In genomic region chr1:135510346-135510977, GRCm38 (mm10) we compare ENCODE assay signal across 8 mouse cellular contexts.
DNase-seq lines count a peak whose midpoint lies in the region; ATAC-seq and TF ChIP-seq lines count a peak whose summit lies in the region.

No protein-coding gene starts in this region.

- DNase-seq in spleen, postnatal 36 days (ENCODE audit: low spot score in 2 of 2): peak; percentile 12 to 15
- DNase-seq in spleen, postnatal 4 days (ENCODE audit: low spot score in 2 of 2): no peak
- DNase-seq in embryo, embryonic 11 days: peak; percentile 88
- DNase-seq in kidney, postnatal 0 days (ENCODE audit: low spot score): peak; percentile 83
- peak; percentile 51 for DNase-seq in lung, postnatal 14 days
- peak; percentile 25 for DNase-seq in retina, postnatal 7 days (ENCODE audit: low read depth, low spot score)

- H3K4me3 ChIP-seq in heart, embryonic 14.5 days (ENCODE audit: control insufficient read depth in 1 of 2, insufficient read depth in 1 of 2, low read depth in 1 of 2, low read length in 2 of 2): peak overlapping the region; percentile 59 to 86
- H3K4me3 ChIP-seq in kidney, postnatal 0 days (replicated peaks; ENCODE audit: low read depth, low read length): peak overlapping the region; percentile 43

- H3K27me3 ChIP-seq in heart, embryonic 14.5 days (ENCODE audit: control insufficient read depth, insufficient read depth, low read length): no peaks in the 10 kb centered on the region
- H3K27me3 ChIP-seq in kidney, postnatal 0 days (ENCODE audit: insufficient read depth, low read length): no peaks in the 10 kb centered on the region

- TF ChIP-seq CTCF in kidney, postnatal 0 days (IDR thresholded peaks at IDR 0.05; ENCODE audit: low read depth): no peak

- peaks cover 13% of the 10 kb centered on the region for H3K36me3 ChIP-seq in heart, embryonic 14.5 days (ENCODE audit: control insufficient read depth, insufficient read depth, low read length)
- no peaks in the 10 kb centered on the region for H3K36me3 ChIP-seq in kidney, postnatal 0 days (ENCODE audit: insufficient read depth, low read length)

- H3K9me3 ChIP-seq in heart, embryonic 14.5 days (ENCODE audit: control insufficient read depth, low read length): no peaks in the 10 kb centered on the region
- no peaks in the 10 kb centered on the region for H3K9me3 ChIP-seq in kidney, postnatal 0 days (replicated peaks; ENCODE audit: low read length)

- 3% methylated on average over 30 of the region's 30 CpGs for WGBS in heart, embryonic 14.5 days
- 6% methylated on average over 30 of the region's 30 CpGs for whole genome bisulfite sequencing in kidney, postnatal 0 days

- H3K27ac ChIP-seq in heart, embryonic 14.5 days (replicated peaks in 1 of 2; ENCODE audit: control insufficient read depth in 1 of 2, insufficient read depth in 1 of 2, low read depth in 2 of 2, low read length in 2 of 2): peak overlapping the region; percentile 71 to 75
- H3K27ac ChIP-seq in kidney, postnatal 0 days: no peak overlapping the region

- peak; percentile 44; the same call in 1 of the 2 replicates for ATAC-seq in heart, embryonic 14.5 days (ENCODE audit: insufficient number of reproducible peaks, insufficient read depth, low FRiP score, low read depth)
- no peak; the same call in 1 of the 2 replicates for ATAC-seq in kidney, postnatal 0 days (replicated peaks; ENCODE audit: low FRiP score, low read depth)
- no peak for ATAC-seq in erythroid progenitor cell, adult 5-6 weeks (replicated peaks; ENCODE audit: low FRiP score, poor library complexity, severe bottlenecking)

- H3K4me2 ChIP-seq in heart, embryonic 14.5 days (ENCODE audit: low read length): peak overlapping the region; percentile 77
- H3K4me2 ChIP-seq in kidney, postnatal 0 days (ENCODE audit: low read length): peak overlapping the region; percentile 88

- H3K4me1 ChIP-seq in heart, embryonic 14.5 days (ENCODE audit: control insufficient read depth in 2 of 2, insufficient read depth in 2 of 2, low read length in 2 of 2): peaks cover 43 to 83% of the 10 kb centered on the region in 2 experiments
- peaks cover 19% of the 10 kb centered on the region for H3K4me1 ChIP-seq in kidney, postnatal 0 days (replicated peaks; ENCODE audit: insufficient read depth, low read length)

- H3K9ac ChIP-seq in heart, embryonic 14.5 days (ENCODE audit: low read length): peak overlapping the region; percentile 82
- H3K9ac ChIP-seq in kidney, postnatal 0 days (ENCODE audit: low read depth, low read length): peak overlapping the region; percentile 60

Comparison
In these comparisons a context has a peak if more than half of its experiments do, and no peak if none do; other contexts are left out.
1. DNase-seq: peak in spleen, postnatal 36 days (2 of 2), embryo, embryonic 11 days (single experiment), kidney, postnatal 0 days (single experiment), lung, postnatal 14 days (single experiment) and retina, postnatal 7 days (single experiment); none in spleen, postnatal 4 days (0 of 2).